Mouse (Mus musculus): Measurements from ENCODE around the gene Lrrc23. TPM values are rescaled to one million over a fixed set of nuclear protein-coding genes. Genes with fewer than 3 reads are reported as not detected.

The Lrrc23 gene
- not detected for polyA plus RNA-seq (2021)

GRCm38 (mm10) chr6:124779222-124779983 is at the start of gene Lrrc23:
Gene Lrrc23 (minus strand): TSS chr6:124779727.
- CTCF ChIA-PET, result interaction anchor here (0.9 to 1.8 kb wide), 3 partner anchors 9 to 30 kb away, joined by 3 to 7 read pairs (median 4); no protein-coding TSS in a partner anchor
- in situ Hi-C loops (cut with MboI; ENCODE audit: low pct_unique_long_range_greater_than_20kb), result no loop called here
- POLR2A ChIA-PET, result no interaction called here
- ATAC-seq (no peak), DNase-seq (ENCODE audit: low read depth, low spot score) (no peak)
- H3K27me3 ChIP-seq, result peaks cover 4% of the 10 kb centered on the region
- no peak for TF ChIP-seq CTCF (IDR thresholded peaks at IDR 0.05)

GRCm38 (mm10) chr6:124828101-124828592 is 48.6 kb upstream of the Lrrc23 start:
- peak; percentile 2 for ATAC-seq
- ChIA-PET CTCF (interaction anchor here (0.7 kb wide), 1 partner anchor 19 kb away, joined by 3 read pairs; no protein-coding TSS in a partner anchor), POLR2A (interaction anchor here (0.9 to 3.9 kb wide), 2 partner anchors 17 to 22 kb away, joined by 4 to 27 read pairs; partner anchors contain the start of gene Spsb2)
- H3K27me3 ChIP-seq, result no peaks in the 10 kb centered on the region
- TF ChIP-seq CTCF (IDR thresholded peaks at IDR 0.05), result no peak
- DNase-seq (ENCODE audit: low read depth, low spot score), result no peak
- in situ Hi-C loops (cut with MboI; ENCODE audit: low pct_unique_long_range_greater_than_20kb), result no loop called here

DNA sequence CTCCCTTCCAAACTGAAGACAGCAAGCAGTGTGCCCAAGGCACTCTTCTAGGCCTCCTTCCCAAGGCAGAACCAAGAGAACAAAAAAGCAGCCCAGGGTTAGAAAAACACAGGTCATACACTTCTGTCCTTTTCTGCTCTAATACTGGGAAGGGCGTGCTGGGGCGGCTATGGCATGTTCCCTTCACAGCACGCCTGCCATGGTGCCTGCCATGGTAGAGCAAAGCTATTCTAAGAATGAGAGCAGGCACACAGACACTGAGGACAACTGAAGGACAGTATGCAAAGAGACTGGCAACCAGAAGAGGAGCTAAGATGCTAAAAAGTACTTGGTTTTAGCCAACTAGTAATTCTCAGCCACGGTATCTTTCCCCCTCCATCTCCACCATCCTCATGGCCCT is 42.5 kb upstream of the Lrrc23 start:
- CTCF ChIA-PET, result interaction anchor here (0.7 kb wide), 1 partner anchor 9 kb away, joined by 3 read pairs; no protein-coding TSS in a partner anchor
- DNase-seq (ENCODE audit: low read depth, low spot score) (no peak), ATAC-seq (no peak)
- no peaks in the 10 kb centered on the region for H3K27me3 ChIP-seq
- POLR2A ChIA-PET, result interaction anchor here (0.7 to 1.2 kb wide), 3 partner anchors 8 to 13 kb away, joined by 3 read pairs; partner anchors contain the start of gene Spsb2
- no peak for TF ChIP-seq CTCF (IDR thresholded peaks at IDR 0.05)
- in situ Hi-C loops (cut with MboI; ENCODE audit: low pct_unique_long_range_greater_than_20kb), result no loop called here

DNA sequence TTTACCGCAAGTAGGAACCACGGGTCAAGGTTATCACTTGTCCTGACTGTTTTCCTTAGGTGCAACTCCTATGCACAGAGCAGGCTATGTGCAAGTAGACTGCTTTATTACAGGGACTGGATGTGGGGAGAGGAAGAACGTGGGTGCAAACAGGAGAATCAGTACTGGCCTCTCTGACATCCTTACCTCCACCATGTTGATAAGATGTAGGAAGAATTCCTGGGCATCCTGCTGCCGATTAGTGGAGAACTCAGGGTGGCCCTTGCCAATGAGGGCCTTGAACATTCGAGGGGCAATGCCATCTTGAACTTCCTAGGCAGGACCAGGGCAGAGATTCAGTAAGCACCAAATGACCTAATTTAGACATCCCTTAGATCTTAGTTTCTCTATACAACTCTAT is 41.4 kb upstream of the Lrrc23 start:
- no peak for TF ChIP-seq CTCF (IDR thresholded peaks at IDR 0.05)
- POLR2A ChIA-PET, result no interaction called here

DNA sequence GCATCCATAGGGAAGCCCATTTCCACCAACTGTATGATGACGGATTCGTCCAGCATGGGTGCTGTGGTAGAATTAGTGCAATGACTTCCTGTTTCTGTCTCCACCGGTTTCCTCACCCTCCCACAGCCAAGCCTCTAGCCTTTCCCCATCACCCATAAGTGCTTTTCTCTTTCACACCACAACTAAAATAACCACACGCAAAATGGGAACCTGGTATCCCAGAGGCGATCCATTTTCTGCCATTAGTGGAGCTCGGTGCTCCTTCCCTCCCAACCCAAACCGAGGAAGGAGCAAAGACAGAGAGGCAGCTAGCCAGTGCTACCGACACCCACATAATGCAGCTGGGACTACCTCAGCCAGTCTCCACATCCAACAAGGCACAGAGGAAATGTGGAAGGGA is 38.4 kb upstream of the Lrrc23 start:
- TF ChIP-seq CTCF (IDR thresholded peaks at IDR 0.05), result no peak
- DNase-seq (ENCODE audit: low read depth, low spot score), result no peak
- ChIA-PET POLR2A (interaction anchor here (0.6 kb wide), 1 partner anchor 9 kb away, joined by 3 read pairs; no protein-coding TSS in a partner anchor), CTCF (no interaction called here)
- H3K27me3 ChIP-seq, result no peaks in the 10 kb centered on the region
- in situ Hi-C loops (cut with MboI; ENCODE audit: low pct_unique_long_range_greater_than_20kb), result no loop called here
- no peak for ATAC-seq

More for the DNA sequence above, 41.4 kb upstream of the Lrrc23 start:
- no peaks in the 10 kb centered on the region for H3K27me3 ChIP-seq
- ATAC-seq (no peak), DNase-seq (ENCODE audit: low read depth, low spot score) (no peak)
- CTCF ChIA-PET, result interaction anchor here (1.5 kb wide), 1 partner anchor 11 kb away, joined by 4 read pairs; no protein-coding TSS in a partner anchor
- in situ Hi-C loops (cut with MboI; ENCODE audit: low pct_unique_long_range_greater_than_20kb), result no loop called here

DNA sequence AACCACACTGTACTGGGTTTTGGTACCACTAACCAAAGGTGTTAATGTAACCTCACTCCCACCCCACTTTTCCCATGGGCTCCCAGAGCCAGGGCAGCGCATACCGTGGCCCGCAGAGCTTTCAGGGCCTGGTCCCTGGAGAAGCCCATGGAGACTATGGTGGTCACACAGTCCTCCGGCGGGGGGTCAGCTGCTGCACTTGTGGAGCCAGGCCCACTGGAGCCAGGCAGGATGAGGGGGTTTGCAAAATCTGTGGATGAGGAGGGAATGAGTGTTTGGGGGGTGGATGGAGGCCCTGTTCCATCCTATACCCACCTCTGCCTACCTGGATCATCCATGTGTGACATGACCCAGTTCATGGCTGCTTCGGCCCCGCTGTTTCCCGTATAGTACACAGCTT is 38.0 kb upstream of the Lrrc23 start:
- DNase-seq (ENCODE audit: low read depth, low spot score) (no peak), ATAC-seq (no peak)
- no peaks in the 10 kb centered on the region for H3K27me3 ChIP-seq
- POLR2A ChIA-PET, result no interaction called here
- in situ Hi-C loops (cut with MboI; ENCODE audit: low pct_unique_long_range_greater_than_20kb), result no loop called here
- TF ChIP-seq CTCF (IDR thresholded peaks at IDR 0.05), result no peak
- CTCF ChIA-PET, result no interaction called here

DNA sequence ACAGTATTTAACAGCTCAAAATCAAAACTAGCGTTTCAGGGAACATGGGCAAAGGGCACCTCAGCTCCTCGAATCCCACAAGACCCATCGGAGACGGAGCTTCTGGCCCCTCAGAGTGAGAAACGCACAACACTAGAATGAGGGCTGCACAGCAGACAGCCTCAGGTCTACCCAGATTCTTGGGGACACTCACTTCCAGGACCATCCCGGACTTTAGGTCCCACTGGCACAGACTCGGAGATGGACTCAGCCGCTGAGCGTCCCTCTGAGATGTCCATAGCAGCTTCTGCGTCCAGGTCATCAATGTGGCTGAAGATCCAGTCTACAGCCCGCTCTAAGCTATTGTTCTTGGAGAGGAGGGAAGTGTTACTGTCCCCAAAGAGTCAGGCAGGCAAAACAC is 37.6 kb upstream of the Lrrc23 start:
- TF ChIP-seq CTCF (IDR thresholded peaks at IDR 0.05), result no peak
- in situ Hi-C loops (cut with MboI; ENCODE audit: low pct_unique_long_range_greater_than_20kb), result no loop called here
- no peaks in the 10 kb centered on the region for H3K27me3 ChIP-seq
- CTCF ChIA-PET, result interaction anchor here (0.9 kb wide), 1 partner anchor 10 kb away, joined by 3 read pairs; no protein-coding TSS in a partner anchor
- DNase-seq (ENCODE audit: low read depth, low spot score) (no peak), ATAC-seq (no peak)
- POLR2A ChIA-PET, result no interaction called here

DNA sequence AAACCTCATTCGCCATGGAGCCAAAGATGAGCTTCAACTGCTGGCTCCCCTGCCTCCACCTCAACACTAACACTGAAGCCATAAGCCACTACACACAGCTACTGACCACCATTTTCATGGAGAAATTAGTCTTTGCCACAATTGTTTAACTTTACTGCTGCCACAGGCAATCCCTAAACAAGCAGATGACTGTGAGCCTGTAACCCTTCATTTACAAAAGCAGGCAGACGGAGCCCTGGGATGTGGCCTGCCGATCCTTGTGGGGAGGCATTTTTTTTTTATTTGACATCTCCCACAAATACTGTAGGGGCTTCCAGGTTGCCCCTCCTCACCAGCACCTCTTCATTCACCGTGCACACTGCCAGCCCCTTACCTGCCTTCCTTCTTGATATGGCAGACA is 37.1 kb upstream of the Lrrc23 start:
- ATAC-seq (no peak), DNase-seq (ENCODE audit: low read depth, low spot score) (no peak)
- no peaks in the 10 kb centered on the region for H3K27me3 ChIP-seq
- ChIA-PET POLR2A (no interaction called here), CTCF (interaction anchor here (0.9 kb wide), 1 partner anchor 10 kb away, joined by 3 read pairs; no protein-coding TSS in a partner anchor)
- in situ Hi-C loops (cut with MboI; ENCODE audit: low pct_unique_long_range_greater_than_20kb), result no loop called here
- TF ChIP-seq CTCF (IDR thresholded peaks at IDR 0.05), result no peak

DNA sequence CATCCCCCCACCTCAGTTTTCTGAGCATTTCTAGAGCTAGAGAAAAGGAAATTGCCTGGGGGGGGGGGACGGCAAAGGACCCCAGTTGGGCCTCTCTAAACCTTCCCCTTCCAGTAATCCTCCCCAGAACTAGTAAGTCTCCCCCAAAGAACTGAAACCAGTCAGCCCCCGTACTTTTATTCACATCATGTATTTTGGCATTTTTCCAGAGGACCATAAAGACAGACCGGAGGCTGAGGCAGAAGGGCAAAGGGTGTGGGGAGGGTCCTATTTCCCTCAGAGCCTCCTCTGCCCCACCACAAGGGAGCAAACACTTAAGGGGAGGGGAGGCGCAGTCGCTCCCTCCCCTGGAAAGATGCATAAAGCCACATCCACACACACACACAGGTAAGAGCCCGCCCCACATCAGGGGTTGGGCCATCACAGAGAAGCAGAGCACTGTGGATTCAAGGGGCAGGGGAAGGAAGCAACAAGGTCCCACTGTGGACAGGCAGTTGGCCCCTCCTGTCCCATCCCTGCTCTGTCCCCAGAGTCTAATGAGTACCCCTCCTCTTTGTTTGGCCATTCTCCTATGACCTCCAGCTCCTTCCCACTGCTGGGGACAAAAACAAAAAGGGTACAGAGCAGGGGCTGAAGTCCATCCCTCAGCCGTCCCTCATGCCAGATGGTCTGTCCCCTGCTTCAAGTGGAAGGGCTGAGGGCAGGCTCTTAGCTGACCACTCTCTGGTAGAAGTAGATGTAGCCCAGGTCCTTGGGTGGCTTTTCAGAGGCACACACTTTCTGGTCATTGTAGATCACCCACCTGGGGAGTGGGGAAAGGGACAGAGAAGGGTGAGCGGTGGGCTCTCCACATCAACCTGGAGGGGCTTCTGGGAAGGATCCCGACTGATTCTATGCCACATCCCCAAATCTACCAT is 35.6 kb upstream of the Lrrc23 start:
- POLR2A ChIA-PET, result interaction anchor here (0.6 to 1.2 kb wide), 3 partner anchors 9 to 183 kb away, joined by 3 to 4 read pairs (median 3); no protein-coding TSS in a partner anchor
- CTCF ChIA-PET, result no interaction called here
- in situ Hi-C loops (cut with MboI; ENCODE audit: low pct_unique_long_range_greater_than_20kb), result no loop called here
- ATAC-seq (no peak), DNase-seq (ENCODE audit: low read depth, low spot score) (no peak)
- H3K27me3 ChIP-seq, result no peaks in the 10 kb centered on the region
- TF ChIP-seq CTCF (IDR thresholded peaks at IDR 0.05), result no peak

- no peak for TF ChIP-seq CTCF (IDR thresholded peaks at IDR 0.05)
- ATAC-seq (no peak), DNase-seq (ENCODE audit: low read depth, low spot score) (no peak)
- ChIA-PET POLR2A (interaction anchor here (0.6 to 1.2 kb wide), 3 partner anchors 10 to 184 kb away, joined by 3 to 4 read pairs (median 3); no protein-coding TSS in a partner anchor), CTCF (no interaction called here)
- no peaks in the 10 kb centered on the region for H3K27me3 ChIP-seq
- in situ Hi-C loops (cut with MboI; ENCODE audit: low pct_unique_long_range_greater_than_20kb), result no loop called here
These were observed 34.9 kb upstream of the Lrrc23 start for GRCm38 (mm10) chr6:124814448-124814847.
